Mouse (Mus musculus) CH12.LX (cell line): ENCODE data around the gene Arhgap35.

ENCODE experiments used
- BHLHE40 ChIP-seq: IDR thresholded peaks from 2 replicates; pipeline ENCODE4 v1.6.1; 2011; ENCODE audit warnings: mild to moderate bottlenecking, low read depth, low read length, improper control_type of control experiment
- CTCF ChIP-seq, 2 experiments: IDR thresholded peaks in 1 of 2; conservative IDR thresholded peaks in 1 of 2; 2 replicates each; pipeline ENCODE4 v1.5.1; 2011 to 2012; ENCODE audit warnings: low read depth in 2 of 2, low read length in 2 of 2, improper control_type of control experiment in 1 of 2, inconsistent platforms in 1 of 2, mild to moderate bottlenecking in 1 of 2, moderate library complexity in 1 of 2
- EP300 ChIP-seq: IDR thresholded peaks from 2 replicates; pipeline ENCODE4 v1.6.1; 2011; ENCODE audit warnings: low read length, improper control_type of control experiment
- HCFC1 ChIP-seq: IDR thresholded peaks from 2 replicates; pipeline ENCODE4 v1.6.1; 2012; ENCODE audit warnings: low read depth, mild to moderate bottlenecking, inconsistent platforms, low read length, improper control_type of control experiment
- MAX ChIP-seq: IDR thresholded peaks from 2 replicates; pipeline ENCODE4 v1.6.1; 2011; ENCODE audit warnings: low read length, improper control_type of control experiment
- POLR2A ChIP-seq: IDR thresholded peaks from 2 replicates; pipeline ENCODE4 v1.6.1; 2011; ENCODE audit warnings: low read depth, mild to moderate bottlenecking, improper control_type of control experiment, low read length
- POLR2AphosphoS2 ChIP-seq: IDR thresholded peaks from 2 replicates; pipeline ENCODE4 v1.6.1; 2011; ENCODE audit warnings: low read depth, low read length, improper control_type of control experiment
- SIN3A ChIP-seq: IDR thresholded peaks from 2 replicates; pipeline ENCODE4 v1.6.1; 2012; ENCODE audit warnings: low read length, improper control_type of control experiment, inconsistent platforms
- TBP ChIP-seq: conservative IDR thresholded peaks from 2 replicates; pipeline ENCODE4 v1.6.1; 2011; ENCODE audit warnings: low read depth, low read length, improper control_type of control experiment
- USF1 ChIP-seq: IDR thresholded peaks from 2 replicates; pipeline ENCODE4 v1.6.1; 2014; ENCODE audit warnings: low read depth, mild to moderate bottlenecking, inconsistent platforms, low read length, improper control_type of control experiment

GRCm38 (mm10) chr7:16451656-16452055 is 163.1 kb downstream of the Arhgap35 start:
- TF ChIP-seq POLR2A (no peak), CTCF (conservative IDR thresholded peaks at IDR 0.05 in 1 of 2, IDR thresholded peaks at IDR 0.05 in 1 of 2; ENCODE audit: low read depth in 2 of 2, low read length in 2 of 2) (no peak), SIN3A (no peak), HCFC1 (no peak), EP300 (no peak), USF1 (no peak), MAX (no peak), POLR2AphosphoS2 (no peak), TBP (no peak), BHLHE40 (no peak)
